Mouse (Mus musculus) liver, postnatal 0 days (tissue): ENCODE data around the gene Draxin.

Experiments used
- CTCF ChIP-seq: sonication (generic); IDR thresholded peaks from 2 replicates; pipeline ENCODE4 v1.5.1; 2016; ENCODE audit warnings: antibody characterized with exemption, low read depth
- EP300 ChIP-seq: IDR thresholded peaks from 2 replicates; pipeline ENCODE4 v1.6.1; 2016; ENCODE audit warnings: antibody characterized with exemption, low read depth, mild to moderate bottlenecking

- TF ChIP-seq CTCF, result no peak
- TF ChIP-seq EP300, result no peak
Measured at GRCm38 (mm10) chr4:148052976-148053375, 77.5 kb downstream of the Draxin start.
